Mouse (Mus musculus) embryonic fibroblast, embryonic 13.5 days (primary cell): ENCODE measurements around the gene Gm20388.

Experiments
- CTCF ChIP-seq: IDR thresholded peaks from 2 replicates; pipeline ENCODE4 v1.5.1; 2011; ENCODE audit warnings: mild to moderate bottlenecking, control low read depth, low read length, moderate library complexity, borderline replicate concordance; ENCODE audit not compliant: insufficient read depth
- POLR2A ChIP-seq: IDR thresholded peaks from 2 replicates; pipeline ENCODE4 v1.6.1; 2011; ENCODE audit warnings: low read depth, mild to moderate bottlenecking, control low read depth, low read length, moderate library complexity

DNA sequence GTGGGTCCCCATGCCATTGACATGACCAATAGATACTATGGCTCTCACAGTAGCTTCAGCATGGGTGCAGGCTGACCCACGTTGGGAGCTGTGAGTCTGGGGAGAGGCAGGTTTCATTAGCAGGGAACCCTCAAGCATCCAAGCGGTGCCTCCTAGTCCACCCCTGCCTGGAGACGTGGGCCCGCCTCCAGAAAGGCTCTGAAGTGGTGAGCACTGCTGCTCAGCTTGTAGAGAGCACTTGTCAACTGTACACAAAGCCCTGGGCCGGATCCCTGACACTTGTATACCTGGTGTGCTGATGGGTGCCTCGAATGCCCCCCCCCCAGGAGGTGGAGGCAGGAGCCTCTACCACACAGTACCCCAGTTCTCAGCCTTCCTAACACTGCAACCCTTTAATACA, 2392.8 kb downstream of the Gm20388 start:
- TF ChIP-seq CTCF = no peak
- no peak for TF ChIP-seq POLR2A
